Mouse (Mus musculus) brain, embryonic 14.5 days (tissue): ENCODE data around the gene Tnrc18.

ENCODE experiments used
- CTCF ChIP-seq: fragments of 200-500 bp; IDR thresholded peaks from 2 replicates; pipeline ENCODE4 v1.5.1; 2012; ENCODE audit warnings: inconsistent platforms, mild to moderate bottlenecking, moderate library complexity, borderline replicate concordance; ENCODE audit not compliant: insufficient read depth, insufficient read length; ENCODE audit errors: extremely low read depth
- POLR2A ChIP-seq: fragments of 200-500 bp; IDR thresholded peaks from 2 replicates; pipeline ENCODE4 v1.6.1; 2012; ENCODE audit warnings: mild to moderate bottlenecking, inconsistent platforms, borderline replicate concordance; ENCODE audit not compliant: poor library complexity, insufficient read depth, insufficient read length, severe bottlenecking; ENCODE audit errors: extremely low read depth

DNA sequence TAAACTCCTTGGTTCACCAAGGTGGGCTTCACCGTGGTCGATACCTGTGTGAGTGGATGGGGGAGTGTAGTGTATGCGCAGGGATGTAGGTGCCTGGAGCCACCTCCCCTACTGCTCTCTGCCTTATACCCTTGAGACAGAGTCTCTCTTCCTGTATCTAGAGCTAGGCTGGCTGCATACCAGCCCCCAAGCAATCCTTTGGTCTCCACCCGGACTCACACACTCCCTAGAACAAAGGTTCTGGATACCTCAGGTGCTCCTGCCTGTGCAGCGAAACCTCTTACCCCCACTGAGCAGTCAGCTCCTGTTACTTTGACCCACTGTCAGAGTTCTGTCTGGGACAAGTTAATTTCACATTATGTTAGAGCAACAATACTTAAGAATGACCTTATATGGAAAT lies 8.2 kb upstream of the Tnrc18 start:
- TF ChIP-seq CTCF = no peak
- no peak for TF ChIP-seq POLR2A
